Mouse (Mus musculus) embryonic fibroblast, embryonic 13.5 days (primary cell): ENCODE results near the gene Ttc25. TPM values are rescaled to one million over a fixed set of nuclear protein-coding genes. Genes with fewer than 3 reads are reported as not detected.
A peak's percentile ranks its signal among the peaks of the same experiment; 100 is the strongest.
"Not testable (repeated sequence)": the region's sequence is repeated elsewhere in the genome, so short reads cannot be mapped to it uniquely, and the experiment has no call there.

ENCODE experiments used
- H3K27ac ChIP-seq: 2 replicates; pipeline ENCODE4 v1.5.1; 2012; ENCODE audit warnings: low read length, control low read depth, inconsistent platforms; ENCODE audit not compliant: insufficient read depth
- H3K4me1 ChIP-seq: 2 replicates; pipeline ENCODE4 v1.6.1; 2011; ENCODE audit warnings: low read length; ENCODE audit not compliant: control insufficient read depth, insufficient read depth
- H3K4me3 ChIP-seq: 2 replicates; pipeline ENCODE4 v1.5.1; 2011; ENCODE audit warnings: mild to moderate bottlenecking, control low read depth, low read length; ENCODE audit not compliant: insufficient read depth
- CTCF ChIP-seq: IDR thresholded peaks from 2 replicates; pipeline ENCODE4 v1.5.1; 2011; ENCODE audit warnings: mild to moderate bottlenecking, control low read depth, low read length, moderate library complexity, borderline replicate concordance; ENCODE audit not compliant: insufficient read depth
- POLR2A ChIP-seq: IDR thresholded peaks from 2 replicates; pipeline ENCODE4 v1.6.1; 2011; ENCODE audit warnings: low read depth, mild to moderate bottlenecking, control low read depth, low read length, moderate library complexity
- polyA plus RNA-seq: library from polyadenylated mRNA; stranded (reverse); fragments of >200 nt; gene quantifications from 2 replicates; pipeline ENCODE4 v1.2.4, GENCODE M21; 2011; ENCODE audit warnings: low read depth; ENCODE audit not compliant: missing spikeins, insufficient read length

Ttc25 gene
- polyA plus RNA-seq, 1 experiment, result not detected

DNA sequence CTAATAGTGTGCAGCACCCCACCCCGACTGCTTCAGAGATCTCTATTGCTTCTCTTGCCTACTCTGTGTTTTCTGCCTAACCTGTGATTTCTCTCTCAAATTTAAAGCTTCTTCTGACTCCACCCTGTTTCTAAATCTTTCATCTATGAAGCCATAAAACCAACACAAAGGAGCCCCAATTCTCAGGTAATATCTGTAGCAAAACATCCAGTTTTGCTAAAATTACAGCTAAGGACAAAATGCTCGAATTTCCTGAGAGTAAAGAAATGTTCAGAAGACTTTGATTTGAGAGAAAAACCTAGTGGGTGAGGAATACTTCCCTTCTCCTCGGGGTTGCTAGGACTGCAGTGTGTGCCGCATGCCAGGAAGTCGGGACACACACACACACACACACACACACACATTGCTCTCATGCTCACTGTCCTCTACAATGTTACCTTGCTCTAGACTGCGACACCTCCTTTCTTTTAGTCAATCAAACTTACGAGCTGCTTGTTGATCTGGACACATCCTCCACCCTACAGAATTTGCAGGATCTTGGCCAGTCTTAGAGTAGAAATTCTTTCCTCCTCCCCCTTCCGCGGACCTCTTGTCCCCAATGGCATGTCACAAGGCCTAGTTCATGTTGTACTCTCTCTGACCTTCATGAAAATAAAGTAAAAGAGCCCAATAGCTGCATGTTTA is 64.7 kb downstream of the Ttc25 start:
- TF ChIP-seq CTCF (no peak), POLR2A (no peak)
- Histone ChIP-seq H3K4me1 (peaks cover 8% of the 10 kb centered on the region), H3K27ac (no peak overlapping the region)

GRCm38 (mm10) chr11:100611627-100612026 is 66.2 kb downstream of the Ttc25 start:
- TF ChIP-seq CTCF (no peak), POLR2A (no peak)

More for the DNA sequence above, 64.7 kb downstream of the Ttc25 start:
- H3K4me3 ChIP-seq, result no peak overlapping the region

GRCm38 (mm10) chr11:100613241-100613640 is 67.8 kb downstream of the Ttc25 start:
- TF ChIP-seq CTCF (no peak), POLR2A (no peak)
- Histone ChIP-seq H3K4me3 (no peak overlapping the region), H3K4me1 (peaks cover 7% of the 10 kb centered on the region), H3K27ac (no peak overlapping the region)

More at GRCm38 (mm10) chr11:100611627-100612026, 66.2 kb downstream of the Ttc25 start:
- Histone ChIP-seq H3K4me1 (peaks cover 7% of the 10 kb centered on the region), H3K27ac (no peak overlapping the region), H3K4me3 (no peak overlapping the region)

- Histone ChIP-seq H3K4me1 (no peaks in the 10 kb centered on the region; the same call in 1 of the 2 replicates), H3K27ac (no peak overlapping the region), H3K4me3 (no peak overlapping the region)
- TF ChIP-seq POLR2A (no peak), CTCF (no peak)
These were observed 70.9 kb downstream of the Ttc25 start for GRCm38 (mm10) chr11:100616332-100616731.

DNA sequence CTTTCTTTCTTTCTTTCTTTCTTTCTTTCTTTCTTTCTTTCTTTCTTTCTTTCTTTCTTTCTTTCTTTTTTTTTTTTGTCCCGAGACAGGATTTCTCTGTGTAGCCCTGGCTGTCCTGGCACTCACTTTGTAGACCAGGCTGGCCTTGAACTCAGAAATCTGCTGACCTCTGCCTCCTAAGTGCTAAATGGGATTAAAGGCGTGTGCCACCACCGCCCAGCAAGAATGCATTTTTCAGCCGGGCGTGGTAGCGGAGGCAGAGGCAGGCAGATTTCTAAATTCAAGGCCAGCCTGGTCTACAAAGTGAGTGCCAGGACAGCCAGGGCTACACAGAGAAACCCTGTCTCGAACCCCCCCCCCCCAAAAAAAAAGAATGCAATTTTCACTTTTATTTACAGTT is 71.4 kb downstream of the Ttc25 start:
- not testable (repeated sequence) for H3K4me1 ChIP-seq, H3K4me3 ChIP-seq, H3K27ac ChIP-seq

GRCm38 (mm10) chr11:100617480-100617879 is 72.1 kb downstream of the Ttc25 start:
- Histone ChIP-seq H3K4me1 (no peaks in the 10 kb centered on the region; the same call in 1 of the 2 replicates), H3K4me3 (peak overlapping the region; percentile 70; the same call in 1 of the 2 replicates), H3K27ac (no peak overlapping the region)
- TF ChIP-seq CTCF, result no peak
- TF ChIP-seq POLR2A, result no peak

GRCm38 (mm10) chr11:100618761-100619484 is 73.5 kb downstream of the Ttc25 start, which contains the start of gene Nkiras2:
TSS of gene Nkiras2 (plus strand) at chr11:100619244.
- Histone ChIP-seq H3K27ac (peak within 1 kb of the TSS; percentile 76), H3K4me3 (peak within 1 kb of the TSS; percentile 70), H3K4me1 (no peaks in the 10 kb centered on the region; the same call in 1 of the 2 replicates)
- peak; percentile 73; the same call in 1 of the 2 replicates for TF ChIP-seq POLR2A
- no peak for TF ChIP-seq CTCF

DNA sequence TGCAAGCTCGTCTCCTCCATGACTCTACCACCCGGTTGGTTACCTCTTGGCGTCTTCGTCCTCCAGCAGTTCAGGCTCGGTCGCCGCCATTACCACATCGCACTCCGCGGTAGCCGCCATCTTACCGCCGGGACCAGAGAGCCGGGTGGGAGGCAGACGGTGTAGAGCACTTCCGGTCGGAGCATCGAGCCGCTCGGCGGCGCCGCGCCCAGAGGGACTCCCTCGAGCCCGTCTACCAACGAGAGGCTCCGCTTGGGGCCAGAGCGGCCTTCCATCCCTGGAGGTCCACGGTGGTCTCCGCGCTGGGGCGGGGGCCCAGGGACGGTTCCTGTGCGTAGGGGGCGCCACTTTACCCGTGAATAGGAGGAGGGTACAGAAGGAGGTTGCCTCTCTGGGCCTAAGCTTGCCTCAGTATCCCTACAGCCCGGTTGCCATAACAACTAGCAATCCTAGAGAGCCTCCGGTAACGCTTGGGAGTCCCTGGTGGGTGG is 74.1 kb downstream of the Ttc25 start:
- Histone ChIP-seq H3K4me1 (no peaks in the 10 kb centered on the region; the same call in 1 of the 2 replicates), H3K27ac (peak overlapping the region; percentile 76), H3K4me3 (peak overlapping the region; percentile 70)
- TF ChIP-seq POLR2A (peak; percentile 86), CTCF (0 out of 2 replicates have a peak, but pooled peaks have one; percentile 21)

GRCm38 (mm10) chr11:100619982-100620381 is 74.6 kb downstream of the Ttc25 start, which contains the start of gene Dnajc7:
TSS of gene Dnajc7 (minus strand) at chr11:100620168.
- TF ChIP-seq POLR2A (peak; percentile 29; the same call in 1 of the 2 replicates), CTCF (no peak)

More at GRCm38 (mm10) chr11:100619982-100620381, 74.6 kb downstream of the Ttc25 start, which contains the start of gene Dnajc7:
- Histone ChIP-seq H3K4me1 (no peaks in the 10 kb centered on the region; the same call in 1 of the 2 replicates), H3K4me3 (peak within 1 kb of the TSS; percentile 70), H3K27ac (peak within 1 kb of the TSS; percentile 76)

Other genes starting within 250 kb of the Ttc25 start
- gene Eif1, start 225.7 kb upstream of the Ttc25 start, polyA plus RNA-seq, result 960 and 1,192 TPM in 2 replicates
- not detected in 2 replicates for gene Gast, start 211.2 kb upstream of the Ttc25 start, polyA plus RNA-seq
- 0.17 and 0.77 TPM in 2 replicates for gene Hap1, start 189.5 kb upstream of the Ttc25 start, polyA plus RNA-seq
- gene Jup, start 147.8 kb upstream of the Ttc25 start, polyA plus RNA-seq, result 61.1 and 82.2 TPM in 2 replicates
- 75.2 and 85.8 TPM in 2 replicates for gene P3h4, start 130.8 kb upstream of the Ttc25 start, polyA plus RNA-seq
- 283 and 298 TPM in 2 replicates for gene Fkbp10, start 129.9 kb upstream of the Ttc25 start, polyA plus RNA-seq
- gene Nt5c3b, start 103.8 kb upstream of the Ttc25 start, polyA plus RNA-seq, result 44.8 and 52.0 TPM in 2 replicates
- gene Klhl10, start 103.7 kb upstream of the Ttc25 start, polyA plus RNA-seq, result 0.40 and 0.77 TPM in 2 replicates
- 20.9 and 21.4 TPM in 2 replicates for gene Klhl11, start 72.9 kb upstream of the Ttc25 start, polyA plus RNA-seq
- 111 and 143 TPM in 2 replicates for gene Acly, start 17.6 kb upstream of the Ttc25 start, polyA plus RNA-seq
- gene Cnp, start 29.3 kb downstream of the Ttc25 start, polyA plus RNA-seq, result 10.1 and 10.6 TPM in 2 replicates
- 29.2 and 29.9 TPM in 2 replicates for gene Nkiras2, start 73.6 kb downstream of the Ttc25 start, polyA plus RNA-seq
- 214 and 225 TPM in 2 replicates for gene Dnajc7, start 74.6 kb downstream of the Ttc25 start, polyA plus RNA-seq
- gene Zfp385c, start 146.8 kb downstream of the Ttc25 start, polyA plus RNA-seq, result 1.1 TPM in 1 of 2 replicates, not detected in the other
- 3.5 and 7.8 TPM in 2 replicates for gene Dhx58, start 158.7 kb downstream of the Ttc25 start, polyA plus RNA-seq
- gene Kat2a, start 166.9 kb downstream of the Ttc25 start, polyA plus RNA-seq, result 31.1 and 34.1 TPM in 2 replicates
- gene Hspb9, start 168.2 kb downstream of the Ttc25 start, polyA plus RNA-seq, result not detected in 2 replicates
- gene Rab5c, start 192.6 kb downstream of the Ttc25 start, polyA plus RNA-seq, result 163 and 168 TPM in 2 replicates
- not detected in 2 replicates for gene Kcnh4, start 214.3 kb downstream of the Ttc25 start, polyA plus RNA-seq
- gene Hcrt, start 217.3 kb downstream of the Ttc25 start, polyA plus RNA-seq, result not detected in 2 replicates
- gene Ghdc, start 225.3 kb downstream of the Ttc25 start, polyA plus RNA-seq, result 8.6 and 12.8 TPM in 2 replicates